Mouse (Mus musculus): ENCODE data around the gene Cryba4.

Gene Cryba4

GRCm38 (mm10) chr5:112286984-112287641, 34.8 kb upstream of the Cryba4 start:
- no peak for DNase-seq (ENCODE audit: extremely low read depth, insufficient read length, low spot score)

- no peak for DNase-seq (ENCODE audit: extremely low read depth, insufficient read length, low spot score)
Observed at GRCm38 (mm10) chr5:112286608-112286983, 34.3 kb upstream of the Cryba4 start.

- no peak for DNase-seq (ENCODE audit: extremely low read depth, insufficient read length, low spot score)
Observed at GRCm38 (mm10) chr5:112285548-112286085, 33.3 kb upstream of the Cryba4 start.

GRCm38 (mm10) chr5:112284203-112284582, 31.9 kb upstream of the Cryba4 start:
- no peak for DNase-seq (ENCODE audit: extremely low read depth, insufficient read length, low spot score)

- DNase-seq (ENCODE audit: extremely low read depth, insufficient read length, low spot score) = no peak
Observed at GRCm38 (mm10) chr5:112283543-112284202, 31.4 kb upstream of the Cryba4 start.

GRCm38 (mm10) chr5:112282780-112283482, 30.6 kb upstream of the Cryba4 start:
- DNase-seq (ENCODE audit: extremely low read depth, insufficient read length, low spot score) = no peak

GRCm38 (mm10) chr5:112282123-112282779, 29.9 kb upstream of the Cryba4 start:
- DNase-seq (ENCODE audit: extremely low read depth, insufficient read length, low spot score) = peak; percentile 48

- no peak for DNase-seq (ENCODE audit: extremely low read depth, insufficient read length, low spot score)
Observed at GRCm38 (mm10) chr5:112281676-112282075, 29.4 kb upstream of the Cryba4 start.

GRCm38 (mm10) chr5:112280863-112281660, 28.7 kb upstream of the Cryba4 start:
- peak; percentile 75 for DNase-seq (ENCODE audit: extremely low read depth, insufficient read length, low spot score)

- no peak for DNase-seq (ENCODE audit: extremely low read depth, insufficient read length, low spot score)
Observed at GRCm38 (mm10) chr5:112280151-112280550, 27.8 kb upstream of the Cryba4 start.

- peak; percentile 81 for DNase-seq (ENCODE audit: extremely low read depth, insufficient read length, low spot score)
Observed at GRCm38 (mm10) chr5:112279181-112280021, 27.1 kb upstream of the Cryba4 start.

GRCm38 (mm10) chr5:112277906-112278470, 25.7 kb upstream of the Cryba4 start:
- DNase-seq (ENCODE audit: extremely low read depth, insufficient read length, low spot score) = no peak

GRCm38 (mm10) chr5:112276907-112277348, 24.6 kb upstream of the Cryba4 start:
- DNase-seq (ENCODE audit: extremely low read depth, insufficient read length, low spot score) = no peak

GRCm38 (mm10) chr5:112276267-112276873, 24.1 kb upstream of the Cryba4 start, which contains the start of gene Tpst2:
Gene Tpst2 (plus strand): TSS chr5:112276691.
- peak; percentile 100 for DNase-seq (ENCODE audit: extremely low read depth, insufficient read length, low spot score)

GRCm38 (mm10) chr5:112275021-112275804, 22.9 kb upstream of the Cryba4 start:
- DNase-seq (ENCODE audit: extremely low read depth, insufficient read length, low spot score) = peak; percentile 56

GRCm38 (mm10) chr5:112273746-112274463, 21.6 kb upstream of the Cryba4 start:
- DNase-seq (ENCODE audit: extremely low read depth, insufficient read length, low spot score) = no peak

- no peak for DNase-seq (ENCODE audit: extremely low read depth, insufficient read length, low spot score)
Observed at GRCm38 (mm10) chr5:112272934-112273333, 20.6 kb upstream of the Cryba4 start.

All from 3134 (cell line).